Mouse (Mus musculus): Measurements from ENCODE around the gene Spin1. TPM values are rescaled to one million over a fixed set of nuclear protein-coding genes. Genes with fewer than 3 reads are reported as not detected.
A peak's percentile ranks its signal among the peaks of the same experiment; 100 is the strongest.

Spin1 gene
- polyA plus RNA-seq, 1 experiment from 2014 or later, result 40.6 TPM

DNA sequence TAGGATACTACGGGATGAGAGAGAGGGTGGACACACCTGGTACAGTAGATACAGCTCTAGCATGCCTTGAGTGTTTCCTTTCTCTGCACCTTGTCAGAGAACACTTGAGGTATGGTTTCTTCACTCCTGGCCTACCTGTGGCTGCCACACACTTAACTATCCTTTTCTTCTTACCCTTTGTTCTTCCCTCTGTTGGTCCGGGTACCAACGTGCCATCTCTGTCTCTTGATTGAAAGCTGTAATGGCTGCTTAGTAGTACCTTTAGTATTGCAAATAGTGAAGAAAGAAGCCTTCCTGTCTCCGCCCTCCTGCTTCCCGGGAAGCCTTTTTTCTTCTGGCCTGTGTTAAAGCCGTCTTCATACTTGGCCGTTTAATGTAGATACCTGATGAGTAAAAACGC is 24.7 kb downstream of the Spin1 start:
- H3K9me3 ChIP-seq (ENCODE audit: low read length), result no peaks in the 10 kb centered on the region
- H3K27ac ChIP-seq (ENCODE audit: low read length), result no peak overlapping the region
- H3K4me3 ChIP-seq (ENCODE audit: low read depth, low read length), result no peak overlapping the region
- no peak overlapping the region for H3K9ac ChIP-seq (replicated peaks; ENCODE audit: low read depth)
- DNase-seq (ENCODE audit: low spot score), result no peak
- no peaks in the 10 kb centered on the region for H3K36me3 ChIP-seq (ENCODE audit: insufficient read depth, low read length)
- no peak overlapping the region for H3K4me2 ChIP-seq (replicated peaks; ENCODE audit: low read depth, low read length)
- 52% methylated on average over 8 of the region's 8 CpGs for WGBS
- TF ChIP-seq EP300 (IDR thresholded peaks at IDR 0.05) (no peak), CTCF (IDR thresholded peaks at IDR 0.05) (no peak)
- H3K27me3 ChIP-seq (replicated peaks; ENCODE audit: insufficient read depth, low read length), result no peaks in the 10 kb centered on the region
- no peak for ATAC-seq
- peaks cover 19% of the 10 kb centered on the region; the same call in 1 of the 2 replicates for H3K4me1 ChIP-seq (ENCODE audit: insufficient read depth, low read depth, low read length)

GRCm38 (mm10) chr13:51127906-51128305 is 27.2 kb downstream of the Spin1 start:
- no peak overlapping the region for H3K27ac ChIP-seq (ENCODE audit: low read length)

DNA sequence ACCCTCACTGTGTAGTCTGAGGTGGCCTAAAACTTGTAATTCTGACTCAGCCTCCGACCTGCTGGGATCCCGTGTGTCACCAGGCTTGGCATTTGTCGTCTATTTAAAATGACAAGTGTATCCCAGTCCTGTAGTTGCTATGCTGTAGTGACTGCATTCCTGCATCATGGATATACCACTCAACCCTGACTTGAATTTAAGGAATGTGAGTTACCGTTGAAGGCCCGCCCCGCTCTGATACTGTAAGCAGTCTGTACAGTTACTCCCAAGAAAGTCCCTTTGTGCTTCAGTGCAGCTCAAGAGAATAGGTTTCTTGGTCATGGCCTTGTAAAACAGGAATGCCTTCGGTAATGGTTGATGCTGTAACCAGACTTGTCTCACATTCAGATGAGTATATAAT is 27.7 kb downstream of the Spin1 start:
- WGBS, result 59% methylated on average over 7 of the region's 7 CpGs
- peak; percentile 92 for ATAC-seq
- H3K4me3 ChIP-seq (ENCODE audit: low read depth, low read length), result no peak overlapping the region

More at GRCm38 (mm10) chr13:51127906-51128305, 27.2 kb downstream of the Spin1 start:
- Histone ChIP-seq H3K27me3 (replicated peaks; ENCODE audit: insufficient read depth, low read length) (no peaks in the 10 kb centered on the region), H3K4me1 (ENCODE audit: insufficient read depth, low read depth, low read length) (peaks cover 13% of the 10 kb centered on the region; the same call in 1 of the 2 replicates), H3K9ac (replicated peaks; ENCODE audit: low read depth) (no peak overlapping the region), H3K4me3 (ENCODE audit: low read depth, low read length) (no peak overlapping the region), H3K4me2 (replicated peaks; ENCODE audit: low read depth, low read length) (no peak overlapping the region), H3K36me3 (ENCODE audit: insufficient read depth, low read length) (no peaks in the 10 kb centered on the region), H3K9me3 (ENCODE audit: low read length) (no peaks in the 10 kb centered on the region)
- DNase-seq (ENCODE audit: low spot score) (no peak), ATAC-seq (no peak)
- WGBS, result 44% methylated on average over 2 of the region's 2 CpGs
- TF ChIP-seq EP300 (IDR thresholded peaks at IDR 0.05) (no peak), CTCF (IDR thresholded peaks at IDR 0.05) (no peak)

GRCm38 (mm10) chr13:51131179-51131578 is 30.5 kb downstream of the Spin1 start:
- DNase-seq (ENCODE audit: low spot score), result no peak
- H3K9me3 ChIP-seq (ENCODE audit: low read length), result no peaks in the 10 kb centered on the region
- H3K36me3 ChIP-seq (ENCODE audit: insufficient read depth, low read length), result no peaks in the 10 kb centered on the region; the same call in 1 of the 2 replicates
- H3K4me1 ChIP-seq (ENCODE audit: insufficient read depth, low read depth, low read length), result peaks cover 7% of the 10 kb centered on the region; the same call in 1 of the 2 replicates
- H3K4me3 ChIP-seq (ENCODE audit: low read depth, low read length), result no peak overlapping the region
- TF ChIP-seq CTCF (IDR thresholded peaks at IDR 0.05), result no peak
- TF ChIP-seq EP300 (IDR thresholded peaks at IDR 0.05), result no peak
- no peak for ATAC-seq
- 76% methylated on average over 10 of the region's 10 CpGs for WGBS
- H3K27ac ChIP-seq (ENCODE audit: low read length), result no peak overlapping the region
- no peak overlapping the region for H3K4me2 ChIP-seq (replicated peaks; ENCODE audit: low read depth, low read length)
- H3K27me3 ChIP-seq (replicated peaks; ENCODE audit: insufficient read depth, low read length), result no peaks in the 10 kb centered on the region
- H3K9ac ChIP-seq (replicated peaks; ENCODE audit: low read depth), result no peak overlapping the region

More for the DNA sequence above, 27.7 kb downstream of the Spin1 start:
- Histone ChIP-seq H3K36me3 (ENCODE audit: insufficient read depth, low read length) (no peaks in the 10 kb centered on the region), H3K27me3 (replicated peaks; ENCODE audit: insufficient read depth, low read length) (no peaks in the 10 kb centered on the region), H3K4me1 (ENCODE audit: insufficient read depth, low read depth, low read length) (peaks cover 13% of the 10 kb centered on the region; the same call in 1 of the 2 replicates), H3K4me2 (replicated peaks; ENCODE audit: low read depth, low read length) (no peak overlapping the region), H3K9ac (replicated peaks; ENCODE audit: low read depth) (no peak overlapping the region), H3K9me3 (ENCODE audit: low read length) (no peaks in the 10 kb centered on the region), H3K27ac (ENCODE audit: low read length) (no peak overlapping the region)
- DNase-seq (ENCODE audit: low spot score), result peak; percentile 72
- peak; percentile 85 for TF ChIP-seq EP300 (IDR thresholded peaks at IDR 0.05)
- TF ChIP-seq CTCF (IDR thresholded peaks at IDR 0.05), result no peak

- H3K27ac ChIP-seq (ENCODE audit: low read length), result no peak overlapping the region
- H3K4me3 ChIP-seq (ENCODE audit: low read depth, low read length), result no peak overlapping the region
- no peak overlapping the region for H3K9ac ChIP-seq (replicated peaks; ENCODE audit: low read depth)
- H3K4me2 ChIP-seq (replicated peaks; ENCODE audit: low read depth, low read length), result no peak overlapping the region
- TF ChIP-seq CTCF (IDR thresholded peaks at IDR 0.05), result no peak
- no peak for TF ChIP-seq EP300 (IDR thresholded peaks at IDR 0.05)
- H3K36me3 ChIP-seq (ENCODE audit: insufficient read depth, low read length), result peaks cover 9% of the 10 kb centered on the region
- ATAC-seq (no peak), DNase-seq (ENCODE audit: low spot score) (no peak)
- H3K4me1 ChIP-seq (ENCODE audit: insufficient read depth, low read depth, low read length), result no peaks in the 10 kb centered on the region
- no peaks in the 10 kb centered on the region for H3K27me3 ChIP-seq (replicated peaks; ENCODE audit: insufficient read depth, low read length)
- 86% methylated on average over 4 of the region's 4 CpGs for WGBS
- H3K9me3 ChIP-seq (ENCODE audit: low read length), result no peaks in the 10 kb centered on the region
Observed at GRCm38 (mm10) chr13:51136315-51136714, 35.6 kb downstream of the Spin1 start.

DNA sequence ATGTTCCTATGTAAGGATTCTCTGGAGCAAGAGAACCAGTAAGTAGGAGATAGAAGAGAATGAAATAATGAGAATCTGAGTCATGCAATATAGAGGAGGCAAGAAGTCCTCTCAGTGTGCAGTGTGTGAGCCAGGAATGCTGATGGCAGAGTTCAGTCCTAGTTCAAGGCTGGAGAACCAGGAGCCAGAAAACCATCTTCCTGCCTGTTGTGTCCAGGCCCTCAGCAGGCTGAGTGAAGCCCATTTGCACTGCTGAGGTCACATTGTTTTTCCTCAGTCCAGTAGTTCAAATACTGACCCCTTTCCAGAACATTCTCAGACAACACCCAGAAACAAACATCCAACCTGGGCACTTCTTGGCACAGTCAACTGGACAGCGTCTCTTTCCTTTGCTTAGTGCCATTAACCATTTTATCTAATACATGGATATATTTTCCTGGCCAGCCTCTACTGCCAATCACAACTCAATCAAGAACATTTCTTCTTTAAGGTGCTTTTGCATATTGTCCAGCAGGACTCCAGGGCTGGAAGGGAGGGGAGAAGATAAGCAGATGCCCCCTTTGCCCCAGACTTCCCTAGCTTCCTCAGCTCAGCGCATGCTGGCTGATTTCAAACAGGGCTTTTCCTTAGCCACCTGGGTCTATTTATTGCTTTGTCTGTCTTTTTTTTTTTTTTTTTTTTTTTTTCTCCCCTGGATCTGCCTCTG is 36.5 kb downstream of the Spin1 start:
- H3K4me1 ChIP-seq (ENCODE audit: insufficient read depth, low read depth, low read length), result no peaks in the 10 kb centered on the region
- DNase-seq (ENCODE audit: low spot score) (no peak), ATAC-seq (no peak)
- no peak overlapping the region for H3K4me3 ChIP-seq (ENCODE audit: low read depth, low read length)
- TF ChIP-seq CTCF (IDR thresholded peaks at IDR 0.05), result no peak
- TF ChIP-seq EP300 (IDR thresholded peaks at IDR 0.05), result no peak
- 0 out of 2 replicates have a peak overlapping the region, but pooled peaks have one; percentile 15 for H3K27ac ChIP-seq (ENCODE audit: low read length)
- H3K9me3 ChIP-seq (ENCODE audit: low read length), result no peaks in the 10 kb centered on the region
- H3K9ac ChIP-seq (replicated peaks; ENCODE audit: low read depth), result no peak overlapping the region
- no peak overlapping the region for H3K4me2 ChIP-seq (replicated peaks; ENCODE audit: low read depth, low read length)
- no peaks in the 10 kb centered on the region for H3K27me3 ChIP-seq (replicated peaks; ENCODE audit: insufficient read depth, low read length)
- H3K36me3 ChIP-seq (ENCODE audit: insufficient read depth, low read length), result peaks cover 9% of the 10 kb centered on the region
- WGBS, result 54% methylated on average over 2 of the region's 2 CpGs

All from lung, postnatal 0 days (tissue).